Mouse (Mus musculus): ENCODE data around the gene Gm3417. TPM values are rescaled to one million over a fixed set of nuclear protein-coding genes. Genes with fewer than 3 reads are reported as not detected.

The Gm3417 gene
- total RNA-seq (2023), result not detected in 4 replicates

DNA sequence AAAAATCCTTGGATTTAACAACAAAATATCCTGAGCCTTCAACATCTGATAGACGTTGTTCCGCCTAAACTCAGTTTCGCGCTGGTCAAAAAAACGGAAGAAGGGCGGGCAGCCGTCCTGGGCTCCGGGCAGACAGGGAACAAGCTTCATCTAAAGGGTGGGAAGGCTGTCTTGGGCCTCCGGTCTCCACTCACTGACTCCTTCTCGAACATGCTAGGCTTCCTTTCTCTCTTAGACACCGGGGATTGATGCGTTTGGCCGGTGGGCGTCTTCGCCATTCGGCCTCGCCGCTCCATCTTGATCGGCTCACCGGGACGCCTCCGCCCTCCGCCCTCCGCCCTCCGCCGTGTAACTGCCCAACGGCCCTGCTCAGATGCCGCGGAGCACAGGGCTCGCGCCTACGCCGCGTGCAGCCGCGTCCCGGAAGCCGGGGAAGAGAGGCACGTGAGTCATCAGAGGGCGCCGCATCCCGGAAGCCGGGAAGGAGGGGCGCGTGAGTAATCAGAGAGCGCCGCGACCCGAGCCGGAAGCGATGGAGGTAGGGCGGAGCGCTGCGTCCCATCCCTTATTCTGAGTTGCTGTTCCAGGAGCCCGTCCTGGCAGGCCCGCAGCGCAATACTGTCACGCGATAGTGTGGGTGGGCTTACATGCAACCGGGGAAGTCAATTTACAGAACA is at the start of gene Gm3417, which contains the start of gene 9030025P20Rik:
Gm3417 (minus strand) TSS at position 429 of the 677 bp plus-strand sequence.
9030025P20Rik (plus strand) TSS at position 107 of the 677 bp plus-strand sequence.

GRCm38 (mm10) chr17:15009706-15010413 is 31.3 kb upstream of the Gm3417 start, which contains the start of gene Gm3435:
Gene Gm3435 (plus strand): TSS chr17:15010176.

GRCm38 (mm10) chr17:14960951-14961556 is 17.5 kb downstream of the Gm3417 start, which contains the start of gene Phf10:
Gene Phf10 (minus strand): TSS chr17:14961273.

DNA sequence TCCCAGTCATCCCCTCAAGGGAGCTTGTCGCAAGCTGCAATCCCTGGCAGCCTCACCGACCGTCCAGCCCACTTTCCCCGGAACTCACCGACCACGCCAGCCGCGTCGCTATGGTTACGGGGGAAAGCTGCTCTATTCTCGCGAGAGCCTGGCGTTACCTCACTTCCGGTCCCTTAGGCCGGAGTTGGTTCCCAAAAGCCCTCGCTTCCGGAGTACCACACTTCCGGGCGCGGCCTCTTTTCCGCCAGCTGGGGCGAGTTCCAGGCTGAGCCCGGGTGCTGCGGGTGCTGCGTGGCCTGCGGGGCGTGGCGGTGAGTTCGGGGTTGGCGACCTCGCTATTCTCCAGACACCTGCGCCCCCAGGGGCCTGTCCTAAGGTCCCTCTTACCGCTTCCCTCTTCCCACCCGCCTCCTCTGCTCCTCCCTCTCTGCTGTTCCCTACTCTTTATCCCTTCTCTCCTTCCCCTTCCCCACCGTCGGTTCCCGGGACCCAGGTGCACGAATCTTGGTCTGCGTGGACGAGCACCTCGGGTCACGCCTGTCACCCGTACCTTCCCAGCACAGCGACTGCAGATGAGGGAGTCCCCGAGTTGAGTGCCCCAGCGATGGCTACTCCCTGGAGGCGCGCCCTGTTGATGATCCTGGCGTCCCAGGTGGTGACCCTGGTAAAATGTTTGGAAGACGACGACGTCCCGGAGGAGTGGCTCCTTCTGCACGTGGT is 35.4 kb downstream of the Gm3417 start, which contains the start of the genes Wdr27 and 1600012H06Rik:
Wdr27 (minus strand) TSS at position 150 of the 720 bp plus-strand sequence.
1600012H06Rik (plus strand) TSS at position 176 of the 720 bp plus-strand sequence.

Other genes starting within 250 kb of the Gm3417 start
- gene Wdr27, start 35.6 kb downstream of the Gm3417 start, total RNA-seq (2023), result not detected in 4 replicates
- gene 1600012H06Rik, start 35.6 kb downstream of the Gm3417 start, total RNA-seq (2023), result 20.8 to 23.4 TPM (median 21.8 TPM) in 4 replicates
- 30.3 to 36.8 TPM (median 34.4 TPM) in 4 replicates for gene Phf10, start 17.5 kb downstream of the Gm3417 start, total RNA-seq (2023)
- 21.2 to 25.4 TPM (median 22.4 TPM) in 4 replicates for gene 9030025P20Rik, start 322 bp downstream of the Gm3417 start, total RNA-seq (2023)
- 4.4 to 8.4 TPM (median 6.1 TPM) in 4 replicates for gene Gm3435, start 31.4 kb upstream of the Gm3417 start, total RNA-seq (2023)
- gene Ermard, start 62.4 kb upstream of the Gm3417 start, total RNA-seq (2023), result 148 to 179 TPM (median 164 TPM) in 4 replicates
- 0.91 to 2.3 TPM (median 1.3 TPM) in 3 of 4 replicates, not detected in the other for gene Tcte3, start 62.7 kb upstream of the Gm3417 start, total RNA-seq (2023)
- gene Gm3448, start 62.7 kb upstream of the Gm3417 start, total RNA-seq (2023), result 8.3 to 11.0 TPM (median 10.2 TPM) in 4 replicates